Mouse (Mus musculus) stomach, embryonic 15.5 days (tissue): ENCODE measurements around the gene Sult2b1. TPM values are rescaled to one million over a fixed set of nuclear protein-coding genes. Genes with fewer than 3 reads are reported as not detected.

Experiments
- ATAC-seq: fragments of 200-750 bp; cut with Nextera tagmentation; 2 replicates; pipeline ENCODE4 v1.8.0; 2017; ENCODE audit warnings: low read depth, moderate number of reproducible peaks, moderate TSS enrichment; ENCODE audit not compliant: insufficient read depth, low FRiP score
- H3K27ac ChIP-seq: fragments of 300-500 bp; sonication (generic); 2 replicates; pipeline ENCODE4 v1.5.1; 2015; ENCODE audit warnings: mild to moderate bottlenecking, inconsistent platforms
- H3K27me3 ChIP-seq: fragments of 300-500 bp; sonication (generic); replicated peaks from 2 replicates; pipeline ENCODE4 v1.6.1; 2015; ENCODE audit warnings: inconsistent platforms
- H3K36me3 ChIP-seq: fragments of 300-500 bp; sonication (generic); 2 replicates; pipeline ENCODE4 v1.6.1; 2015; ENCODE audit warnings: inconsistent platforms
- H3K4me1 ChIP-seq: fragments of 300-500 bp; sonication (generic); 2 replicates; pipeline ENCODE4 v1.6.1; 2015; ENCODE audit warnings: inconsistent platforms
- H3K4me2 ChIP-seq: fragments of 300-500 bp; sonication (generic); 2 replicates; pipeline ENCODE4 v1.6.1; 2015; ENCODE audit warnings: mild to moderate bottlenecking, inconsistent platforms
- H3K4me3 ChIP-seq: fragments of 300-500 bp; sonication (generic); replicated peaks from 2 replicates; pipeline ENCODE4 v1.5.1; 2015; ENCODE audit warnings: inconsistent platforms
- H3K9ac ChIP-seq: fragments of 300-500 bp; sonication (generic); 2 replicates; pipeline ENCODE4 v1.6.1; 2015; ENCODE audit warnings: inconsistent platforms
- H3K9me3 ChIP-seq: fragments of 300-500 bp; sonication (generic); 2 replicates; pipeline ENCODE4 v1.6.1; 2016; ENCODE audit warnings: inconsistent platforms
- WGBS: fragments of 180-500 bp; shearing (Covaris S2); methylation state at CpG from one replicate; pipeline ENCODE4 v1.1.7; 2015; 5-methylcytosine and 5-hydroxymethylcytosine counted together
- polyA plus RNA-seq: library from polyadenylated mRNA; unstranded; fragments of >200 nt; fragmentation: Nextera tagmentation; extraction: Ambion mirVana; gene quantifications from 2 replicates; pipeline ENCODE4 v1.2.1, GENCODE M21; 2015

Gene Sult2b1
- polyA plus RNA-seq, 1 experiment from 2014 or later = 14.4 TPM

- Histone ChIP-seq H3K27ac (no peak overlapping the region), H3K4me3 (peak overlapping the region; percentile 51), H3K36me3 (no peaks in the 10 kb centered on the region), H3K9ac (0 out of 2 replicates have a peak overlapping the region, but pooled peaks have one; percentile 2), H3K4me1 (peaks cover 33% of the 10 kb centered on the region), H3K9me3 (no peaks in the 10 kb centered on the region), H3K27me3 (peaks cover 8% of the 10 kb centered on the region), H3K4me2 (peak overlapping the region; percentile 88)
- ATAC-seq = no peak
- 14% methylated on average over 17 of the region's 17 CpGs for WGBS
These were observed 2.4 kb upstream of the Sult2b1 start for GRCm38 (mm10) chr7:45786661-45787413.

DNA sequence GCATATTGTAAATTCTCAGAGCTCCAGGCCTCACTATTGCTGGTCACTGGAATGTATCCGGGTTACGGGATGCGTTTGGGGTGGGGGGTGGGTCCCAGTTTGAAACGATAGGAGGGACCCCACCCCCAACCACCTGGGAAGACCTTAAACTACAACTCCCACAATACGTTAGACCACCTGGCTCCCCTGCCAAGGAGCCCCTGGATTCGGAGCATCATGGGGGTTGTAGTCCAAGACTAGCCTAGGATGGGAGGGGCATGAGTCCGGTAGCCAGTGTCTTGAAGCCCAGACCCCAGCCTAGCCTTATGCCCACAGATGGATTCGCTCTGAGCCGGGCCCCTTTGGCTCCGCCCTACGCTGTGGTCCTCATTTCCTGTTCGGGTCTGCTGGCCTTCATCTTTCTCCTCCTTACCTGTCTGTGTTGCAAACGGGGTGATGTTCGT is 1.7 kb upstream of the Sult2b1 start:
- WGBS = under 1% methylated on average over 14 of the region's 14 CpGs
- H3K27ac ChIP-seq = no peak overlapping the region
- no peaks in the 10 kb centered on the region for H3K36me3 ChIP-seq

DNA sequence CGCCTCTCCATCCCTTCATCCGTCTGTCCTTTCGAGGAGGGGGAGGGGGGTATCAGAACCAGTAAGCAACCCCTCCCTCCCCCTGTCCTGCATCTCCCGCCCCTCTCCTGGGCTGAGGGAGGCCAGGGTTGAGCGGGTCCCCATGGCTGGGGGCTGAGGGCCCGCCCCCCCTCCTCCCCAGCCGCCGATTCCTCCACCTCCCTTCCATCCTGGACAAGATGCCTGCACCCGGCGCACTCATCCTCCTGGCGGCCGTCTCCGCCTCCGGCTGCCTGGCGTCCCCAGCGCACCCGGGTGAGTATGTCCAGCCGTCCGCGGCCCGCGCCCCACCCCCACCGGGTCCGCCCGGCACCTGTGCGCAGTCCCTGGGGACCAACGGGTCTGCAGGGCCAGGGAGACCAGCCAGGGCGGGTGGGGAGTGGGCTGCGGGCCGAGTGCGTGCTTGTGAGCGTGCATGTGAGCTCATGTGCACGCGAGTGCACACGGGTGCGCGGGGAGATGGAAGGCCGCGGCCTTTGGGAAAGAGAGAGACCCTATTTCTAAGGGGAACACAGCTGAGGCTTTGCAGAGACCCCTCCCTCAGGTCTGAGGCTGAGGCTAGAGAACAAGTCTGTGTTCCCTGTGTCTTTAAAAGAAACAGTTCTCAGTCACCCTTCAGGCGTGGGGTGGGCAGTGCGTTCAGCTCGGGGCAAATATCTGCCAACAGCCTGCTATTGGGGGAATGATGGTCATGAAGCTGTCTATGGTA is 1.1 kb upstream of the Sult2b1 start:
- H3K9me3 ChIP-seq = no peaks in the 10 kb centered on the region
- WGBS = under 1% methylated on average over 40 of the region's 42 CpGs
- peaks cover 8% of the 10 kb centered on the region for H3K27me3 ChIP-seq
- H3K36me3 ChIP-seq = no peaks in the 10 kb centered on the region
- H3K4me1 ChIP-seq = peaks cover 33% of the 10 kb centered on the region
- H3K27ac ChIP-seq = 0 out of 2 replicates have a peak overlapping the region, but pooled peaks have one; percentile 9
- peak overlapping the region; percentile 6 for H3K9ac ChIP-seq
- peak overlapping the region; percentile 51 for H3K4me3 ChIP-seq
- ATAC-seq = peak; percentile 38; the same call in 1 of the 2 replicates
- peak overlapping the region; percentile 88 for H3K4me2 ChIP-seq

More for the DNA sequence above, 1.7 kb upstream of the Sult2b1 start:
- Histone ChIP-seq H3K4me2 (peak overlapping the region; percentile 88), H3K4me3 (peak overlapping the region; percentile 51), H3K9me3 (no peaks in the 10 kb centered on the region), H3K4me1 (peaks cover 33% of the 10 kb centered on the region), H3K9ac (0 out of 2 replicates have a peak overlapping the region, but pooled peaks have one; percentile 2), H3K27me3 (peaks cover 8% of the 10 kb centered on the region)
- 0 out of 2 replicates have a peak, but pooled peaks have one; percentile 8 for ATAC-seq

- Histone ChIP-seq H3K4me1 (peaks cover 36% of the 10 kb centered on the region), H3K4me3 (peak within 1 kb of the TSS; percentile 62), H3K9me3 (no peaks in the 10 kb centered on the region), H3K36me3 (no peaks in the 10 kb centered on the region), H3K27ac (no peak within 1 kb of the TSS), H3K4me2 (peak within 1 kb of the TSS; percentile 88), H3K9ac (peak within 1 kb of the TSS; percentile 23; the same call in 1 of the 2 replicates), H3K27me3 (peaks cover 8% of the 10 kb centered on the region)
- ATAC-seq = peak; percentile 59
- WGBS = under 1% methylated on average over 38 of the region's 38 CpGs
These were observed 868 bp downstream of the Sult2b1 start, which contains the start of gene Lmtk3 for GRCm38 (mm10) chr7:45783511-45784091. TSS of gene Lmtk3 (plus strand) at chr7:45783738.

DNA sequence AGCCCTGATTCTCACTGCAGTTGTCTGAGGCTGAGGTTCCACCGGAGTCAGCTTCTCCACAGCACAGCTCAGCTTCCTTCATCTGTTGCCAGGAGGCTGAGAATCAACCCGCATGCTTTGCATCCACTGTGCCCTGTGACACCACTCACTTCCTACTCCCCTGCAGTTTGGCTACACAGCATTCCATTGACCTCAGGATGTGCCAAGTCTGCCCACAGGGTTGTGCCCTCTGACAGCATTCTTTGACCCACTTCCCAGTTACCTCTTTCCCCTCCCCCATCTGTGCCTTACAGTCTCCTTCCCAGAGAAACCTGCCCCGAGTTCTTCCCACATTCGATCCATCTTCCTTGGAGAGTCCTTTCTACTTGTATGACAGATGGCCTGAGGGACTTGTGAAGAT is 2.2 kb downstream of the Sult2b1 start:
- Histone ChIP-seq H3K27ac (no peak overlapping the region), H3K4me2 (no peak overlapping the region), H3K36me3 (no peaks in the 10 kb centered on the region), H3K27me3 (peaks cover 8% of the 10 kb centered on the region), H3K4me3 (no peak overlapping the region), H3K4me1 (peaks cover 36% of the 10 kb centered on the region), H3K9ac (no peak overlapping the region), H3K9me3 (no peaks in the 10 kb centered on the region)
- ATAC-seq = no peak
- WGBS = 57% methylated on average over 4 of the region's 4 CpGs

DNA sequence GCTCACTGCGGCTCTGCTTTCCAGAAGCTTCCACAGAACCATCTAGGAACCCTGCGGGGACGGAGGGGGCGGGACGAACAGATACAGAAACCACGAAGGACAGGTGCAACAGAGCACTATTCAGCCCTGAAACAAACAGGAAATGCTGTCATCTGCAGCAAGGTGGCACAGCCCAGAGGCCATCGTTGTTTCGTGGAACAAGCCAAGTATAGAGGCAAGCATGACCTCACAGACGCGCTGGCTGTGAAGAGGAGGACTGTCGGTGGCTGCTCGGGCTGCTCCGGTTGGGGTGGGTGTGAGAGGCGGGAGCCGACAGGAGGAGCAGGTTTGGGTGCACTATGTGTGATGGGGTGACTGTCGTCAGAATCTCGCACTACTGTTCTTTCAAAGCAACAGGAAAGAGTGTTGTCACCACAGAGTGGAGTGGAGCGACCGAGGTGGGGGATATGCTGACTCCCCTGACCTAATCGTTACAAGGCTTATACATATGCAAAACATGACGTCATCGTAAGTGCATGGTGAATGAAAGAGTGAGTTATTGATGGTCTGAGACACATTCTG is 5.3 kb downstream of the Sult2b1 start:
- WGBS = 20% methylated on average over 22 of the region's 22 CpGs
- ATAC-seq = no peak
- H3K9me3 ChIP-seq = no peaks in the 10 kb centered on the region
- H3K27ac ChIP-seq = no peak overlapping the region
- no peak overlapping the region for H3K4me3 ChIP-seq
- peak overlapping the region; percentile 39 for H3K4me2 ChIP-seq
- H3K36me3 ChIP-seq = no peaks in the 10 kb centered on the region
- no peaks in the 10 kb centered on the region; the same call in 1 of the 2 replicates for H3K27me3 ChIP-seq
- H3K9ac ChIP-seq = no peak overlapping the region
- H3K4me1 ChIP-seq = peaks cover 10% of the 10 kb centered on the region; the same call in 1 of the 2 replicates

DNA sequence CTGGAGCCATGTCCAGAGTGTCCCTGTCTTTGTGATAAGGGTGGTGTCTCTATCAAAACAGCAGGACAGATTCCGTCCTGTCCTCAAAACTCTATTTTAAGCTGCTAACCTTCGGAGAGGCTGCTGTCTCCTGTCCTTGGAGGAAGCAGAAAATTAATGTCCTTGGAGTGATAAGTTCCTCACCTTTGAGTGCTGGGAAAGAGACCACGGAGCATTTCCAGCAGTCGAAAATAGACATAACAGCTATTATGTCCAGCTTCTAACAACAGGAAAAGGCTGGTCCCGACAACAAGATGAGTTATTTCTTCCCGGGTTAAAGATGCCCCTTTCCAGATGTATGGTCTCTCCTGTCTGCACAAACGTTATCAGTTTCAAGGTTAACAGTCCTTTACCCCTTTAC is 9.2 kb downstream of the Sult2b1 start:
- WGBS = 58% methylated on average over 7 of the region's 7 CpGs
- no peaks in the 10 kb centered on the region for H3K27me3 ChIP-seq
- H3K36me3 ChIP-seq = no peaks in the 10 kb centered on the region
- H3K27ac ChIP-seq = no peak overlapping the region
- ATAC-seq = no peak
- no peak overlapping the region for H3K4me3 ChIP-seq
- peaks cover 3% of the 10 kb centered on the region; the same call in 1 of the 2 replicates for H3K4me1 ChIP-seq
- H3K4me2 ChIP-seq = no peak overlapping the region
- no peaks in the 10 kb centered on the region for H3K9me3 ChIP-seq
- H3K9ac ChIP-seq = no peak overlapping the region

GRCm38 (mm10) chr7:45771101-45771500 is 13.4 kb downstream of the Sult2b1 start:
- no peak for ATAC-seq
- 0 out of 2 replicates have a peak, but pooled peaks cover 4% of the 10 kb centered on the region for H3K4me1 ChIP-seq
- H3K36me3 ChIP-seq = no peaks in the 10 kb centered on the region
- H3K4me3 ChIP-seq = no peak overlapping the region
- H3K4me2 ChIP-seq = no peak overlapping the region
- H3K27ac ChIP-seq = no peak overlapping the region
- H3K9ac ChIP-seq = no peak overlapping the region
- H3K27me3 ChIP-seq = no peaks in the 10 kb centered on the region
- no peaks in the 10 kb centered on the region for H3K9me3 ChIP-seq
- WGBS = 63% methylated on average over 4 of the region's 4 CpGs

DNA sequence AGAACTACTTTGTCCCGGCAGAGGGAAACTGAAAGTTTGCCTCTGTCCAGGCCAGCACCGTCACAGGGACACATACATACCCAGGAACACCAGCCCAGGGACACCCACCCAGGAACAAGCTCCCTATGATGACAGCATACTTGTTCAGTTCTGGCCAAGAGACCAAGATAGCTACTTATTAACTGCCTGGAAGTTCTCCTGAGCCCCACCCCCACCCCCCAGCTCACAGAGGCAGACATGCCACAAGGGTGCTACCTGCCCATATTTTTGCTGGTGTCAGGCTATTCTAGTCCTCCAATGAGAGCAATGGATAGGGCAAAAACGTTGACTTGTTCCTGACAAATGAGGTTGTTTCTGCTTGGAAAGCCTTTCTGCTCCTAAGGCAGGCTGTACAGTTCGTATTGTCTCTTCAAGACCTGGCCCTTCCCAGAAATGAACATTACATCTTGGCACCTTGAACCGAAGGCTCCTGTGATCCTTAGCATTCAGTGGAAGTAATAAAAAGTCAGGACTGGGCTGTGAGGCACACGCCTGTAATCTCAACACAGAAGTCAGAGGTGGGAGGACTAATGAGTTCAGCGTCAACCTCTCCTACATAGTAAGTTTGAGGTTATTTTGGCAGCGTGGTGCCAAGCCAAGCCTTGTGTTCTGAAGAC is 13.9 kb downstream of the Sult2b1 start:
- no peak overlapping the region for H3K4me2 ChIP-seq
- WGBS = 55% methylated on average over 8 of the region's 8 CpGs
- no peak overlapping the region for H3K27ac ChIP-seq

GRCm38 (mm10) chr7:45767500-45767899 is 17.0 kb downstream of the Sult2b1 start:
- ATAC-seq = no peak
- H3K9me3 ChIP-seq = no peaks in the 10 kb centered on the region
- H3K27me3 ChIP-seq = no peaks in the 10 kb centered on the region
- 91% methylated on average over 6 of the region's 6 CpGs for WGBS
- H3K4me1 ChIP-seq = 0 out of 2 replicates have a peak, but pooled peaks cover 4% of the 10 kb centered on the region
- no peak overlapping the region for H3K9ac ChIP-seq
- no peak overlapping the region for H3K4me2 ChIP-seq
- no peak overlapping the region for H3K4me3 ChIP-seq
- no peaks in the 10 kb centered on the region for H3K36me3 ChIP-seq
- no peak overlapping the region for H3K27ac ChIP-seq

More for the DNA sequence above, 13.9 kb downstream of the Sult2b1 start:
- no peaks in the 10 kb centered on the region for H3K36me3 ChIP-seq
- H3K9me3 ChIP-seq = no peaks in the 10 kb centered on the region
- no peak overlapping the region for H3K4me3 ChIP-seq
- no peak for ATAC-seq
- 0 out of 2 replicates have a peak, but pooled peaks cover 4% of the 10 kb centered on the region for H3K4me1 ChIP-seq
- no peak overlapping the region for H3K9ac ChIP-seq
- H3K27me3 ChIP-seq = no peaks in the 10 kb centered on the region

DNA sequence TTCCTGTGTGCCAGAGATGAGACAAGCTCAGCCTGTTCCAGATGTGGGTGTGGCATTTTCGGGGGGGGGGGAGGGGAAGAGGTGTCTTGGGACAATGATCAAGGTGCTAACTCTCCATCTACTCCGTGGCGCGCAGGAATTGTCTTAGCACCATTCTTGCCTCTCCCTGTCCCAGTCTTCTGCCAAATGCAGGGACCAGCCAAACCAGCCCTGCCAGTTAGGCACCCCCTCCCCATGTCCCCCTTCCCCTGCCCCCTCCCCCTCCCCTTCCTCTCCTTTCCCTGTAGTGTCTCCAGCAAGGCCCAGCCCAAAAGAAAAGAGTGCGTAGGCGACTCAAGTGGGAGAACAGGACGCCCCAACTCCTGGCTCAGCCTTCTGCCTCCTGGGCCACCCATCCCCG is 17.7 kb downstream of the Sult2b1 start:
- H3K9ac ChIP-seq = no peak overlapping the region
- 53% methylated on average over 8 of the region's 8 CpGs for WGBS
- no peak overlapping the region for H3K4me2 ChIP-seq
- 0 out of 2 replicates have a peak, but pooled peaks cover 4% of the 10 kb centered on the region for H3K4me1 ChIP-seq
- ATAC-seq = no peak
- H3K27me3 ChIP-seq = no peaks in the 10 kb centered on the region
- no peak overlapping the region for H3K4me3 ChIP-seq
- no peak overlapping the region for H3K27ac ChIP-seq
- no peaks in the 10 kb centered on the region for H3K9me3 ChIP-seq
- H3K36me3 ChIP-seq = no peaks in the 10 kb centered on the region
